Mouse (Mus musculus) embryonic stem cell, embryonic (primary cell): Measurements from ENCODE around the gene Nt5c2.

Source experiments
- CTCF ChIA-PET, 4 experiments: fragments of 300-600 bp in 2 of 4; fragments of 350-600 bp in 2 of 4; sonication (Branson Sonifier 250); formaldehyde crosslinking; loops; one replicate each; lab custom pipeline; 2022; ENCODE audit warnings: inconsistent platforms in 2 of 4; lab: Charles Lee
- POLR2A ChIA-PET, 4 experiments: fragments of 300-600 bp in 2 of 4; fragments of 350-600 bp in 2 of 4; sonication (Branson Sonifier 250); formaldehyde crosslinking; loops; one replicate each; lab custom pipeline; 2022; ENCODE audit warnings: antibody characterized with exemption in 4 of 4, inconsistent platforms in 1 of 4; lab: Charles Lee

The Nt5c2 gene

GRCm38 (mm10) chr19:46970121-46970729 is 44.7 kb downstream of the Nt5c2 start:
- CTCF ChIA-PET, result interaction anchor here in 3 of 4 experiments (0.6 to 1.0 kb wide), 6 partner anchors 11 to 368 kb away, joined by 3 to 6 read pairs (median 4); no protein-coding TSS in a partner anchor
- POLR2A ChIA-PET, result interaction anchor here in 3 of 4 experiments (0.6 to 6.4 kb wide), 21 partner anchors 9 to 405 kb away, joined by 3 to 48 read pairs (median 4); partner anchors contain the start of genes Ina (in 1 of the 3) and Nt5c2 (in 1 of the 3)

- ChIA-PET POLR2A (interaction anchor here in 3 of 4 experiments (0.8 to 6.4 kb wide), 16 partner anchors 9 to 92 kb away, joined by 3 to 48 read pairs (median 4); partner anchors contain the start of genes Ina (in 1 of the 3) and Nt5c2 (in 1 of the 3)), CTCF (interaction anchor here in 1 of 4 experiments (0.8 to 1.0 kb wide), 2 partner anchors 10 to 23 kb away, joined by 3 to 4 read pairs; no protein-coding TSS in a partner anchor)
These were observed 45.5 kb downstream of the Nt5c2 start for GRCm38 (mm10) chr19:46969286-46969985.

GRCm38 (mm10) chr19:46968833-46969232 is 46.1 kb downstream of the Nt5c2 start:
- POLR2A ChIA-PET, result interaction anchor here in 2 of 4 experiments (1.0 to 6.4 kb wide), 9 partner anchors 8 to 50 kb away, joined by 4 to 48 read pairs (median 8); no protein-coding TSS in a partner anchor
- CTCF ChIA-PET, result no interaction called here

- ChIA-PET POLR2A (interaction anchor here in 2 of 4 experiments (0.6 to 4.2 kb wide), 4 partner anchors 7 to 168 kb away, joined by 3 to 38 read pairs (median 8); no protein-coding TSS in a partner anchor), CTCF (interaction anchor here in 1 of 4 experiments (0.6 kb wide), 1 partner anchor 667 kb away, joined by 4 read pairs; no protein-coding TSS in a partner anchor)
These were observed 47.1 kb downstream of the Nt5c2 start for GRCm38 (mm10) chr19:46967861-46968260.

GRCm38 (mm10) chr19:46966330-46966729 is 48.6 kb downstream of the Nt5c2 start:
- POLR2A ChIA-PET, result interaction anchor here in 2 of 4 experiments (0.6 to 2.2 kb wide), 4 partner anchors 17 to 44 kb away, joined by 3 to 7 read pairs (median 4); no protein-coding TSS in a partner anchor
- CTCF ChIA-PET, result interaction anchor here in 1 of 4 experiments (0.8 kb wide), 1 partner anchor 436 kb away, joined by 3 read pairs; no protein-coding TSS in a partner anchor

GRCm38 (mm10) chr19:46965496-46965895 is 49.5 kb downstream of the Nt5c2 start:
- POLR2A ChIA-PET, result interaction anchor here in 1 of 4 experiments (1.1 to 2.2 kb wide), 2 partner anchors 18 to 23 kb away, joined by 4 to 7 read pairs; no protein-coding TSS in a partner anchor

GRCm38 (mm10) chr19:46964353-46964752 is 50.6 kb downstream of the Nt5c2 start:
- ChIA-PET POLR2A (interaction anchor here in 1 of 4 experiments (0.7 to 3.1 kb wide), 2 partner anchors 17 to 85 kb away, joined by 3 to 11 read pairs; no protein-coding TSS in a partner anchor), CTCF (no interaction called here)

More at GRCm38 (mm10) chr19:46965496-46965895, 49.5 kb downstream of the Nt5c2 start:
- CTCF ChIA-PET, result no interaction called here

GRCm38 (mm10) chr19:46963440-46963839 is 51.5 kb downstream of the Nt5c2 start:
- ChIA-PET POLR2A (interaction anchor here in 3 of 4 experiments (0.6 to 3.1 kb wide), 15 partner anchors 9 to 635 kb away, joined by 3 to 13 read pairs (median 4); no protein-coding TSS in a partner anchor), CTCF (interaction anchor here in 1 of 4 experiments (1.0 to 1.3 kb wide), 2 partner anchors 23 to 94 kb away, joined by 4 to 5 read pairs; no protein-coding TSS in a partner anchor)

GRCm38 (mm10) chr19:46962841-46963240 is 52.1 kb downstream of the Nt5c2 start:
- POLR2A ChIA-PET, result interaction anchor here in 3 of 4 experiments (0.5 to 4.3 kb wide), 27 partner anchors 7 to 634 kb away, joined by 3 to 48 read pairs (median 5); partner anchors contain the start of genes Ina (in 1 of the 3) and Nt5c2 (in 1 of the 3)

GRCm38 (mm10) chr19:46962171-46962772 is 52.7 kb downstream of the Nt5c2 start:
- ChIA-PET POLR2A (interaction anchor here (0.5 to 4.3 kb wide), 41 partner anchors 8 to 278 kb away, joined by 3 to 48 read pairs (median 4); partner anchors contain the start of genes Ina (in 2 of the 4), Nt5c2 (in 2 of the 4), Pdcd11 (in 1 of the 4) and Taf5 (in 1 of the 4)), CTCF (interaction anchor here in 2 of 4 experiments (0.6 to 1.3 kb wide), 4 partner anchors 21 to 93 kb away, joined by 4 to 6 read pairs (median 5); no protein-coding TSS in a partner anchor)

More at GRCm38 (mm10) chr19:46962841-46963240, 52.1 kb downstream of the Nt5c2 start:
- CTCF ChIA-PET, result interaction anchor here in 1 of 4 experiments (1.0 to 1.3 kb wide), 2 partner anchors 24 to 93 kb away, joined by 4 to 5 read pairs; no protein-coding TSS in a partner anchor

- ChIA-PET POLR2A (interaction anchor here (0.5 to 4.3 kb wide), 40 partner anchors 8 to 473 kb away, joined by 3 to 48 read pairs (median 4); partner anchors contain the start of genes Ina (in 1 of the 4), Nt5c2 (in 1 of the 4), Pcgf6 (in 1 of the 4) and Pdcd11 (in 1 of the 4)), CTCF (interaction anchor here in 2 of 4 experiments (0.5 to 0.9 kb wide), 4 partner anchors 22 to 85 kb away, joined by 3 to 8 read pairs (median 6); no protein-coding TSS in a partner anchor)
These were observed 53.3 kb downstream of the Nt5c2 start for GRCm38 (mm10) chr19:46961652-46962051.

GRCm38 (mm10) chr19:46961047-46961651 is 53.8 kb downstream of the Nt5c2 start:
- POLR2A ChIA-PET, result interaction anchor here (0.6 to 4.3 kb wide), 34 partner anchors 9 to 472 kb away, joined by 3 to 48 read pairs (median 4); partner anchors contain the start of genes Cnnm2 (in 1 of the 4), Ina (in 1 of the 4), Nt5c2 (in 1 of the 4) and Pcgf6 (in 1 of the 4)
- CTCF ChIA-PET, result interaction anchor here in 2 of 4 experiments (0.5 to 0.6 kb wide), 2 partner anchors 49 to 85 kb away, joined by 3 to 8 read pairs; no protein-coding TSS in a partner anchor

- ChIA-PET POLR2A (interaction anchor here in 3 of 4 experiments (0.6 to 4.3 kb wide), 32 partner anchors 10 to 387 kb away, joined by 3 to 48 read pairs (median 4); partner anchors contain the start of genes Arl3 (in 1 of the 3), Cnnm2 (in 1 of the 3), Ina (in 1 of the 3) and Nt5c2 (in 1 of the 3)), CTCF (interaction anchor here in 2 of 4 experiments (1.1 to 1.3 kb wide), 2 partner anchors 29 to 32 kb away, joined by 4 to 5 read pairs; no protein-coding TSS in a partner anchor)
These were observed 54.6 kb downstream of the Nt5c2 start for GRCm38 (mm10) chr19:46960101-46961046.

- ChIA-PET CTCF (interaction anchor here in 3 of 4 experiments (0.5 to 1.3 kb wide), 4 partner anchors 10 to 33 kb away, joined by 3 to 5 read pairs (median 4); no protein-coding TSS in a partner anchor), POLR2A (interaction anchor here in 3 of 4 experiments (0.6 to 4.3 kb wide), 26 partner anchors 9 to 386 kb away, joined by 3 to 48 read pairs (median 5); partner anchors contain the start of genes Arl3 (in 1 of the 3), Cnnm2 (in 1 of the 3), Ina (in 1 of the 3) and Nt5c2 (in 1 of the 3))
These were observed 55.4 kb downstream of the Nt5c2 start for GRCm38 (mm10) chr19:46959536-46959935.
